Mouse (Mus musculus) stomach, embryonic 16.5 days (tissue): Measurements from ENCODE around the gene Dgki. TPM values are rescaled to one million over a fixed set of nuclear protein-coding genes. Genes with fewer than 3 reads are reported as not detected.

Experiments used
- ATAC-seq: fragments of 200-750 bp; cut with Nextera tagmentation; 2 replicates; pipeline ENCODE4 v1.8.0; 2017; ENCODE audit warnings: moderate number of reproducible peaks, moderate TSS enrichment; ENCODE audit not compliant: insufficient read depth, low FRiP score
- H3K27ac ChIP-seq: fragments of 300-500 bp; sonication (generic); 2 replicates; pipeline ENCODE4 v1.5.1; 2014; ENCODE audit warnings: low read length
- H3K27me3 ChIP-seq: fragments of 300-500 bp; sonication (generic); 2 replicates; pipeline ENCODE4 v1.6.1; 2014; ENCODE audit warnings: low read length, control low read depth, mixed read lengths; ENCODE audit not compliant: control insufficient read depth, insufficient read depth
- H3K36me3 ChIP-seq: fragments of 300-500 bp; sonication (generic); 2 replicates; pipeline ENCODE4 v1.6.1; 2014; ENCODE audit warnings: low read length; ENCODE audit not compliant: control insufficient read depth, insufficient read depth
- H3K4me1 ChIP-seq: fragments of 300-500 bp; sonication (generic); 2 replicates; pipeline ENCODE4 v1.6.1; 2014; ENCODE audit warnings: low read length, control low read depth, mixed read lengths; ENCODE audit not compliant: control insufficient read depth, insufficient read depth
- H3K4me2 ChIP-seq: fragments of 300-500 bp; sonication (generic); 2 replicates; pipeline ENCODE4 v1.6.1; 2014; ENCODE audit warnings: low read depth, low read length, mixed read lengths
- H3K4me3 ChIP-seq: fragments of 300-500 bp; sonication (generic); replicated peaks from 2 replicates; pipeline ENCODE4 v1.5.1; 2014; ENCODE audit warnings: mild to moderate bottlenecking, low read length
- H3K9ac ChIP-seq: fragments of 300-500 bp; sonication (generic); 2 replicates; pipeline ENCODE4 v1.6.1; 2014; ENCODE audit warnings: low read length
- H3K9me3 ChIP-seq: fragments of 300-500 bp; sonication (generic); replicated peaks from 2 replicates; pipeline ENCODE4 v1.6.1; 2016; ENCODE audit warnings: low read length, control low read depth; ENCODE audit not compliant: control insufficient read depth
- WGBS: fragments of 180-500 bp; shearing (Covaris S2); extraction: QIAGEN DNeasy Blood & Tissue Kit; methylation state at CpG from one replicate; pipeline ENCODE4 v1.1.7; 2014; 5-methylcytosine and 5-hydroxymethylcytosine counted together
- polyA plus RNA-seq: library from polyadenylated mRNA; unstranded; fragments of >200 nt; fragmentation: Nextera tagmentation; extraction: Ambion mirVana; gene quantifications from 2 replicates; pipeline ENCODE4 v1.2.1, GENCODE M21; 2015

Gene Dgki
- polyA plus RNA-seq, 1 experiment from 2014 or later, result 0.94 TPM

GRCm38 (mm10) chr6:37028300-37028699 lies 271.7 kb downstream of the Dgki start:
- no peaks in the 10 kb centered on the region for H3K27me3 ChIP-seq
- no peak overlapping the region for H3K4me3 ChIP-seq
- ATAC-seq, result no peak
- no peak overlapping the region for H3K4me2 ChIP-seq
- no peaks in the 10 kb centered on the region for H3K36me3 ChIP-seq
- H3K27ac ChIP-seq, result no peak overlapping the region
- no peaks in the 10 kb centered on the region for H3K9me3 ChIP-seq
- peaks cover 15% of the 10 kb centered on the region for H3K4me1 ChIP-seq
- 96% methylated on average over 2 of the region's 2 CpGs for WGBS
- H3K9ac ChIP-seq, result no peak overlapping the region

- 44% methylated on average over 8 of the region's 8 CpGs for WGBS
These were observed 273.4 kb downstream of the Dgki start for GRCm38 (mm10) chr6:37026343-37027243.

GRCm38 (mm10) chr6:37016046-37016445 lies 283.9 kb downstream of the Dgki start:
- Histone ChIP-seq H3K9me3 (no peaks in the 10 kb centered on the region), H3K4me2 (no peak overlapping the region), H3K4me1 (no peaks in the 10 kb centered on the region), H3K4me3 (no peak overlapping the region), H3K36me3 (no peaks in the 10 kb centered on the region), H3K27me3 (no peaks in the 10 kb centered on the region), H3K9ac (no peak overlapping the region), H3K27ac (no peak overlapping the region)
- no peak for ATAC-seq

More at GRCm38 (mm10) chr6:37026343-37027243, 273.4 kb downstream of the Dgki start:
- no peak overlapping the region for H3K9ac ChIP-seq
- H3K36me3 ChIP-seq, result no peaks in the 10 kb centered on the region
- no peak overlapping the region for H3K4me3 ChIP-seq
- H3K9me3 ChIP-seq, result no peaks in the 10 kb centered on the region
- ATAC-seq, result peak; percentile 68; the same call in 1 of the 2 replicates
- peaks cover 12% of the 10 kb centered on the region for H3K4me1 ChIP-seq
- H3K4me2 ChIP-seq, result no peak overlapping the region
- no peaks in the 10 kb centered on the region for H3K27me3 ChIP-seq
- peak overlapping the region; percentile 72 for H3K27ac ChIP-seq

GRCm38 (mm10) chr6:37011597-37011996 lies 288.4 kb downstream of the Dgki start:
- no peaks in the 10 kb centered on the region for H3K9me3 ChIP-seq
- H3K4me3 ChIP-seq, result no peak overlapping the region
- no peaks in the 10 kb centered on the region for H3K4me1 ChIP-seq
- WGBS, result 87% methylated on average over 2 of the region's 2 CpGs
- H3K36me3 ChIP-seq, result no peaks in the 10 kb centered on the region
- H3K9ac ChIP-seq, result no peak overlapping the region
- ATAC-seq, result no peak
- H3K27ac ChIP-seq, result no peak overlapping the region
- no peak overlapping the region for H3K4me2 ChIP-seq
- H3K27me3 ChIP-seq, result no peaks in the 10 kb centered on the region

- H3K9ac ChIP-seq, result no peak overlapping the region
- no peak for ATAC-seq
- H3K27me3 ChIP-seq, result no peaks in the 10 kb centered on the region
- 62% methylated on average over 4 of the region's 4 CpGs for WGBS
- H3K9me3 ChIP-seq, result no peaks in the 10 kb centered on the region
- no peak overlapping the region for H3K27ac ChIP-seq
- no peaks in the 10 kb centered on the region for H3K4me1 ChIP-seq
- H3K36me3 ChIP-seq, result no peaks in the 10 kb centered on the region
- no peak overlapping the region for H3K4me3 ChIP-seq
- no peak overlapping the region for H3K4me2 ChIP-seq
These were observed 292.4 kb downstream of the Dgki start for GRCm38 (mm10) chr6:37007573-37007972.

- 92% methylated on average over 3 of the region's 3 CpGs for WGBS
- Histone ChIP-seq H3K27me3 (no peaks in the 10 kb centered on the region), H3K4me3 (no peak overlapping the region), H3K4me1 (no peaks in the 10 kb centered on the region), H3K27ac (no peak overlapping the region), H3K9ac (no peak overlapping the region), H3K36me3 (no peaks in the 10 kb centered on the region), H3K4me2 (no peak overlapping the region), H3K9me3 (no peaks in the 10 kb centered on the region)
- no peak for ATAC-seq
These were observed 295.1 kb downstream of the Dgki start for GRCm38 (mm10) chr6:37004914-37005313.

GRCm38 (mm10) chr6:37003235-37003634 lies 296.7 kb downstream of the Dgki start:
- 74% methylated on average over 5 of the region's 5 CpGs for WGBS
- H3K9ac ChIP-seq, result no peak overlapping the region
- ATAC-seq, result no peak

GRCm38 (mm10) chr6:36998942-36999341 lies 301.0 kb downstream of the Dgki start:
- no peaks in the 10 kb centered on the region for H3K9me3 ChIP-seq
- H3K4me1 ChIP-seq, result no peaks in the 10 kb centered on the region
- H3K27me3 ChIP-seq, result no peaks in the 10 kb centered on the region
- H3K4me3 ChIP-seq, result no peak overlapping the region
- no peak overlapping the region for H3K27ac ChIP-seq
- H3K36me3 ChIP-seq, result no peaks in the 10 kb centered on the region
- no peak overlapping the region for H3K4me2 ChIP-seq
- ATAC-seq, result no peak
- WGBS, result 82% methylated on average over 10 of the region's 10 CpGs
- no peak overlapping the region for H3K9ac ChIP-seq

More at GRCm38 (mm10) chr6:37003235-37003634, 296.7 kb downstream of the Dgki start:
- H3K4me2 ChIP-seq, result no peak overlapping the region
- H3K36me3 ChIP-seq, result no peaks in the 10 kb centered on the region
- H3K27ac ChIP-seq, result no peak overlapping the region
- H3K27me3 ChIP-seq, result no peaks in the 10 kb centered on the region
- no peak overlapping the region for H3K4me3 ChIP-seq
- H3K4me1 ChIP-seq, result no peaks in the 10 kb centered on the region
- H3K9me3 ChIP-seq, result no peaks in the 10 kb centered on the region

GRCm38 (mm10) chr6:36994329-36994728 lies 305.7 kb downstream of the Dgki start:
- Histone ChIP-seq H3K4me1 (no peaks in the 10 kb centered on the region), H3K4me2 (no peak overlapping the region), H3K36me3 (no peaks in the 10 kb centered on the region), H3K27me3 (no peaks in the 10 kb centered on the region), H3K27ac (no peak overlapping the region), H3K9ac (no peak overlapping the region), H3K9me3 (no peaks in the 10 kb centered on the region), H3K4me3 (no peak overlapping the region)
- no peak for ATAC-seq
- WGBS, result 92% methylated on average over 5 of the region's 5 CpGs
